Mouse (Mus musculus) limb, embryonic 13.5 days (tissue): ENCODE data around the gene Kif3a. TPM values are rescaled to one million over a fixed set of nuclear protein-coding genes. Genes with fewer than 3 reads are reported as not detected.

ENCODE experiments used
- ATAC-seq: fragments of 200-750 bp; cut with Nextera tagmentation; 2 replicates; pipeline ENCODE4 v1.8.0; 2017; ENCODE audit warnings: low read depth, moderate number of reproducible peaks, moderate TSS enrichment; ENCODE audit not compliant: low FRiP score
- H3K27ac ChIP-seq: fragments of 300-500 bp; sonication (generic); 2 replicates; pipeline ENCODE4 v1.5.1; 2015; ENCODE audit warnings: inconsistent platforms, mild to moderate bottlenecking, moderate library complexity
- H3K27me3 ChIP-seq: fragments of 300-500 bp; sonication (generic); 2 replicates; pipeline ENCODE4 v1.6.1; 2015; ENCODE audit warnings: mild to moderate bottlenecking, inconsistent platforms
- H3K36me3 ChIP-seq: fragments of 300-500 bp; sonication (generic); 2 replicates; pipeline ENCODE4 v1.6.1; 2015; ENCODE audit warnings: inconsistent platforms, mild to moderate bottlenecking, moderate library complexity
- H3K4me1 ChIP-seq: fragments of 300-500 bp; sonication (generic); 2 replicates; pipeline ENCODE4 v1.6.1; 2015; ENCODE audit warnings: inconsistent platforms
- H3K4me2 ChIP-seq: fragments of 300-500 bp; sonication (generic); replicated peaks from 2 replicates; pipeline ENCODE4 v1.6.1; 2015; ENCODE audit warnings: inconsistent platforms, mild to moderate bottlenecking, moderate library complexity
- H3K4me3 ChIP-seq: fragments of 300-500 bp; sonication (generic); 2 replicates; pipeline ENCODE4 v1.5.1; 2015; ENCODE audit warnings: moderate library complexity, mild to moderate bottlenecking, inconsistent platforms
- H3K9ac ChIP-seq: fragments of 300-500 bp; sonication (generic); 2 replicates; pipeline ENCODE4 v1.6.1; 2015; ENCODE audit warnings: mild to moderate bottlenecking, inconsistent platforms
- H3K9me3 ChIP-seq: fragments of 300-500 bp; sonication (generic); 2 replicates; pipeline ENCODE4 v1.6.1; 2016; ENCODE audit warnings: inconsistent platforms
- WGBS: fragments of 180-500 bp; shearing (Covaris S2); methylation state at CpG from one replicate; pipeline ENCODE4 v1.1.7; 2015; 5-methylcytosine and 5-hydroxymethylcytosine counted together
- polyA plus RNA-seq: library from polyadenylated mRNA; unstranded; fragments of >200 nt; fragmentation: Nextera tagmentation; extraction: Ambion mirVana; gene quantifications from 2 replicates; pipeline ENCODE4 v1.2.1, GENCODE M21; 2015

Kif3a gene
- polyA plus RNA-seq, 1 experiment from 2014 or later = 105 TPM

DNA sequence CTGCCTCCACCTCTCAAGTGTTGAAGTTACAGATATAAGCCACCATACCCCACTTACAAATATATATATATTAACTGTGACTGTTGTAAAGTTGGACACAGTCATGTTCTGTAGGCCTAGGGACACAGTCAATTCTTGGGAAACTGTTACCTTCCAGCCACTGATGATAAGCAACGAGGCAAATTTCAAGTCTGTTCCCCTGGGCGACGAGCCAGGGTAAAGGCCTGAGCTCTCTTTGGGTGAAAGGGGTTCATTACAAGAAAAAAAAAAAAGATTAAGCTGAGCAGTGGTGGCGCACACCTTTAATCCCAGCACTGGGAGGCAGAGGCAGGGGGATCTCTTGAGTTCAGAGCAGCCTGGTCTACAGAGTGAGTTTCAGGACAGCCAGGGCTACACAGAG, 52.9 kb downstream of the Kif3a start:
- Histone ChIP-seq H3K36me3 (no peaks in the 10 kb centered on the region), H3K4me2 (no peak overlapping the region), H3K27me3 (no peaks in the 10 kb centered on the region), H3K4me3 (no peak overlapping the region), H3K9me3 (no peaks in the 10 kb centered on the region), H3K27ac (no peak overlapping the region), H3K4me1 (no peaks in the 10 kb centered on the region), H3K9ac (no peak overlapping the region)
- ATAC-seq = no peak
- WGBS = 91% methylated on average over 4 of the region's 4 CpGs

- no peaks in the 10 kb centered on the region for H3K9me3 ChIP-seq
- no peak for ATAC-seq
- 89% methylated on average over 11 of the region's 11 CpGs for WGBS
These were observed 54.6 kb downstream of the Kif3a start for GRCm38 (mm10) chr11:53621582-53622439.

GRCm38 (mm10) chr11:53622440-53622806, 55.2 kb downstream of the Kif3a start:
- H3K27ac ChIP-seq = no peak overlapping the region
- no peak overlapping the region for H3K9ac ChIP-seq
- H3K27me3 ChIP-seq = no peaks in the 10 kb centered on the region
- H3K4me3 ChIP-seq = no peak overlapping the region
- WGBS = 58% methylated on average over 6 of the region's 6 CpGs
- no peak for ATAC-seq
- H3K36me3 ChIP-seq = no peaks in the 10 kb centered on the region
- no peak overlapping the region for H3K4me2 ChIP-seq
- no peaks in the 10 kb centered on the region for H3K9me3 ChIP-seq
- no peaks in the 10 kb centered on the region for H3K4me1 ChIP-seq

More at GRCm38 (mm10) chr11:53621582-53622439, 54.6 kb downstream of the Kif3a start:
- H3K4me1 ChIP-seq = no peaks in the 10 kb centered on the region
- no peak overlapping the region for H3K4me3 ChIP-seq
- no peaks in the 10 kb centered on the region for H3K36me3 ChIP-seq
- no peak overlapping the region for H3K4me2 ChIP-seq
- no peak overlapping the region for H3K27ac ChIP-seq
- no peaks in the 10 kb centered on the region for H3K27me3 ChIP-seq
- H3K9ac ChIP-seq = no peak overlapping the region

- Histone ChIP-seq H3K27ac (no peak overlapping the region), H3K4me1 (no peaks in the 10 kb centered on the region), H3K4me3 (no peak overlapping the region), H3K36me3 (no peaks in the 10 kb centered on the region), H3K4me2 (no peak overlapping the region), H3K9me3 (no peaks in the 10 kb centered on the region), H3K27me3 (no peaks in the 10 kb centered on the region), H3K9ac (no peak overlapping the region)
- no peak for ATAC-seq
- WGBS = 88% methylated on average over 9 of the region's 9 CpGs
These were observed 56.4 kb downstream of the Kif3a start for GRCm38 (mm10) chr11:53623573-53623972.

- no peak overlapping the region for H3K27ac ChIP-seq
- H3K9ac ChIP-seq = no peak overlapping the region
- no peaks in the 10 kb centered on the region for H3K9me3 ChIP-seq
- H3K36me3 ChIP-seq = no peaks in the 10 kb centered on the region
- H3K27me3 ChIP-seq = no peaks in the 10 kb centered on the region
- H3K4me1 ChIP-seq = no peaks in the 10 kb centered on the region
- no peak for ATAC-seq
- no peak overlapping the region for H3K4me3 ChIP-seq
- WGBS = 91% methylated on average over 2 of the region's 2 CpGs
- no peak overlapping the region for H3K4me2 ChIP-seq
These were observed 56.9 kb downstream of the Kif3a start for GRCm38 (mm10) chr11:53624124-53624523.

DNA sequence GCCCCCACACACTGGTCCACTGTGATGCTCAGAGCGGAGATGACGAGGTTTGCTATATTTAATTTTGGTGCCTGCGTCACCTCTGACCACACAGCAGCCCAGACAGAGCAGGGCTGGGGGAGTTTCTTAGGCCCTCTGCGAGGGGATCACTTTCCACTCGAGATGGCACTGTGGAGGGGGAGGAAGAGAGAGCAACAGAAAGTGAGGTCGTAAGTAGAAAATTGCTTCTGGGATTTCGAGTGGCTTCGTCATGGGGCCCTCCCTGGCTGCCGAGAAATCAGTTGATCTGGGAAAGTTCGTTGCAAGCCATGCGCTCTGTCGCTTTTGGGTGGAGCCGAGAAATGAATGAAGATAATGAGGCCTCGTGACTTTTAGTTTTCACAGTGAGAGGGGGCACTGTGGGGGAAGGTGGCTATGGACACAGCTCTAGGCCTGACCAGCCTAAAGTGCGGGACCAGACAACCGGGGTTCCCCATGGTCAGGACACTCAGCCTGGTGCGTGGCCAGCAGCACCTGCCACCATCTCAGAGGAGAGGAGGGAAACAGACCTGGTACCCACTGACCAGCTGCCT, 59.7 kb downstream of the Kif3a start:
- 71% methylated on average over 17 of the region's 17 CpGs for WGBS

DNA sequence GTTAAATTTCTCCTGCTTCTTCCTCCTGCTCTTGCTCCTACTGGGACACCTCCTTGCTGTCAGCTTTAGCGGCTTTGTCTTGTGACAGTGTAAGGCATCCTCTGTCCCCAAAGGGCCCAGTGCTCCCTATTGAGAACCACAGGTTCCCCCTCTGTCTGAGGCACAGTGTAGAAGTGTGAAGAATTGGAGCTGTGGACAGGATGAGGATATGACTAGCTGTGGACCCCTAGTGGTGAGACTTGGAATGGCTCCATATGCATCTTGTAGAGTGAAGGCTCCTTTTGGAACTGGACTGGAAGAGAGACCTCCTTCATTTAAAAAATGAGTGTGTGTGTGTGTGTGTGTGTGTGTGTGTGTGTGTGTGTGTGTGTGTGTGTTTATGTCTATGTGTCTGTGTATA, 60.7 kb downstream of the Kif3a start:
- Histone ChIP-seq H3K9ac (no peak overlapping the region), H3K4me3 (no peak overlapping the region), H3K27me3 (no peaks in the 10 kb centered on the region), H3K27ac (no peak overlapping the region), H3K4me2 (no peak overlapping the region), H3K4me1 (no peaks in the 10 kb centered on the region), H3K36me3 (no peaks in the 10 kb centered on the region), H3K9me3 (no peaks in the 10 kb centered on the region)
- peak; percentile 69; the same call in 1 of the 2 replicates for ATAC-seq
- WGBS = 18% methylated on average over 1 of the region's 1 CpGs

More for the DNA sequence above, 59.7 kb downstream of the Kif3a start:
- peak overlapping the region; percentile 39; the same call in 1 of the 2 replicates for H3K9ac ChIP-seq
- no peak for ATAC-seq
- no peak overlapping the region for H3K4me2 ChIP-seq
- no peaks in the 10 kb centered on the region for H3K36me3 ChIP-seq
- no peak overlapping the region for H3K4me3 ChIP-seq
- no peak overlapping the region for H3K27ac ChIP-seq
- no peaks in the 10 kb centered on the region for H3K27me3 ChIP-seq
- no peaks in the 10 kb centered on the region for H3K4me1 ChIP-seq
- no peaks in the 10 kb centered on the region for H3K9me3 ChIP-seq

DNA sequence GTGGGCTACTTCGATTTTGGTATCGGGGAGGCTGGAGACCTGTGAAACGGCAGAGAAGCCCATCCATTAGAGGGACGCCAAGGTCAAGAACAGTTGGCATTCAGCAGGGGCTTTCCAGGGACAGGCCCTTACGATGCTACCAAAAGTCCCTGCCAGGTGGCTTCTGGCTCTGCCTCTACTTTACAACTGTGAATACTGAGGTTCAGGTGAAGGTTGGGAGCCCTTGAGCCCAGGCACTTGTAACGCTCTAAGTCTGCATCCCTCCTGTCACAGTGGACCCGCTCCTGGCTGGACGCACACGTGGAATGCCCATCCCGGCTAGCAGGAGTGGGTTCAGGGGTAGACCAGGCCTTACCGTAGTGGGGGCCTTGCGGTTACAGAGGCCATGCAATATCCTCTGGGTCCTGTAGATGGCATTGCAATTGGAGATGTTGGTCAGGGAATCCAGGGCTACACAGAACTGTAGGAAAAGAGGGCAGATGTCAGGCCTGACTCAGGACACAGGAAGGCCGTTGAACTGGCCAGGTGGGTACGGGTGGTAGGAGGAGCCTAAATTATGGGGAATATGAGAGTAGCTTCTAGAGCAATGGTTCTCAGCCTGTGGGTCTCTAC, 65.0 kb downstream of the Kif3a start:
- WGBS = 71% methylated on average over 14 of the region's 14 CpGs
- Histone ChIP-seq H3K9me3 (no peaks in the 10 kb centered on the region), H3K27ac (no peak overlapping the region), H3K9ac (no peak overlapping the region), H3K36me3 (no peaks in the 10 kb centered on the region), H3K4me1 (peaks cover 15% of the 10 kb centered on the region), H3K27me3 (peaks cover 8% of the 10 kb centered on the region), H3K4me3 (no peak overlapping the region), H3K4me2 (no peak overlapping the region)
- no peak for ATAC-seq

DNA sequence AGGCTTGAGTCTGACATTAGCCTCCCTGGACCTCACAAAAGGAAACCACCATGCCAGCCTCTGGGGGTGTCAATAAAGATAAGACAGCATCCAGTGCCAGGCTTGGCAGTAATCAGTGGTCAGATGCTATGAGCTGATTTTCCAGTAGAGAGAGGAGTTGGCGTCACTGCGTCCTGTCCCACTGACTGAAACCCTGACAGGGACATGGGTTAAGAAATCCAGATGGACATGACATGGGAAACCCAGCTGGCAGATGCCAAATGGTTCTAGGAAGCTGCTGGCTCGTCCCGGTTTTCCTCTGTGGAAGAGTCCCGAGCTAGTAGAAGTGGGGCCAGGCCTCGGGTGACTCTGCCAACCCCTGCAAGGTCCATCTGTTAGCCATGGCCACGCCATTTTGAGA, 66.5 kb downstream of the Kif3a start:
- Histone ChIP-seq H3K36me3 (no peaks in the 10 kb centered on the region), H3K4me2 (no peak overlapping the region), H3K4me1 (peaks cover 18% of the 10 kb centered on the region), H3K9me3 (no peaks in the 10 kb centered on the region), H3K27ac (no peak overlapping the region), H3K9ac (no peak overlapping the region), H3K4me3 (no peak overlapping the region), H3K27me3 (peaks cover 8% of the 10 kb centered on the region)
- ATAC-seq = no peak
- WGBS = 81% methylated on average over 7 of the region's 7 CpGs

GRCm38 (mm10) chr11:53634556-53634955, 67.4 kb downstream of the Kif3a start, which contains the start of gene Il13:
TSS of gene Il13 (minus strand) at chr11:53634702.
- no peak within 1 kb of the TSS for H3K4me3 ChIP-seq
- H3K9me3 ChIP-seq = no peaks in the 10 kb centered on the region
- no peak within 1 kb of the TSS for H3K9ac ChIP-seq
- H3K27ac ChIP-seq = no peak within 1 kb of the TSS
- H3K4me2 ChIP-seq = no peak within 1 kb of the TSS
- H3K27me3 ChIP-seq = peaks cover 8% of the 10 kb centered on the region
- H3K4me1 ChIP-seq = peaks cover 18% of the 10 kb centered on the region
- WGBS = 90% methylated on average over 8 of the region's 8 CpGs
- ATAC-seq = no peak
- no peaks in the 10 kb centered on the region for H3K36me3 ChIP-seq

DNA sequence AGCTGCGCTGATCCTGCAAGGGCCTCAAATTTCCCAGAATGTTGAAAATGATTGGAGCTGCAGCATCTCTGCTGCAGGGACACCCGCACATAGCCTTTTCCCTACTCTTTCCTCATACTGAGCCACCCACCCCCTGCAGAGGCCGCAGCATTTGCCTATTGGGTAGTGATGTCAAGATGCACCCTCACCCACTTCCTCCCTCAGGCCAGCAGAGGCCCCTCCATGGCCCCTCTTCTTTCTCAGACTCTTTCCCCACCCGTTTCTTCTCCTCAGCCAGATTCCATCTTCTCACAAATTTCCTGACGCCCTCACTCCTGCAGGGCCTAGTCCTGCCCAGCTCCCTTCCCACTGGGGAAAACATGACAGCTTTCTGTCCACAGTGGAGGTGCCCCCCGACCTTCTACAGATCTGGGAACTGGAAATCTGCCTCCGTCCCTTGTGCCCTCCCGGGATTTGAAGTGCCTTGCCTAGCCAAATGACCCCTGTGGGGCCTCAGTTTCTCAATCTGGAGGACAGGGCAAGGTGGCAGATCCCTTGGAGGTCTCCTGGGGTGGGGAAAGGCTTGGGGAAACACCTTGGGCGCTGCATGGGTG, 68.5 kb downstream of the Kif3a start:
- peak overlapping the region; percentile 80 for H3K4me2 ChIP-seq
- no peaks in the 10 kb centered on the region for H3K36me3 ChIP-seq
- WGBS = 47% methylated on average over 9 of the region's 9 CpGs
- H3K27ac ChIP-seq = no peak overlapping the region
- peaks cover 8% of the 10 kb centered on the region for H3K27me3 ChIP-seq
- H3K4me1 ChIP-seq = peaks cover 18% of the 10 kb centered on the region
- no peaks in the 10 kb centered on the region for H3K9me3 ChIP-seq
- peak overlapping the region; percentile 61 for H3K9ac ChIP-seq
- H3K4me3 ChIP-seq = peak overlapping the region; percentile 43
- no peak for ATAC-seq

DNA sequence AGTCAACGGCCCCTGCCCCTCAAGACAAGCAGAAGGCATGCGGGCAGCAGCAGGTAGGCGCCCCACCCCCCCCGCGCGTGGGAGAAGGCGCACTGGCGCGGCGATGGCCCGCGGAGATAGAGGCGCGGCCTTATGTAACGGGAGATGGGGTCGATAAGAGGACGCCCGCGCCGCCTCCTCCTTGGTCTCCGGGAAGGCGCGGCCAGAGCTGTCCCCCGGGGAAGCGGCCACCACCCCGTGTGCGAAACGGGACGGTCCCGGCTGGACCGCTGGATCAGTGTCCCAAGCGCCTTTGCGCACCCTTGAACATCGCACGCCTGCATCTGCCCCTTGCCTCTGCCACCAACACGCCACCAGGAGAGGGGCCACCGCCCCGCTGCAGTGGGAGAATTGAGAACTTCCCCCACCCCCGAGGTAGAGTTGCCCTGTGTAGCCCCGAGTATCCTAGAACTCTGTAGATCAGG, 69.0 kb downstream of the Kif3a start:
- peaks cover 18% of the 10 kb centered on the region for H3K4me1 ChIP-seq
- H3K9ac ChIP-seq = peak overlapping the region; percentile 61
- H3K4me3 ChIP-seq = peak overlapping the region; percentile 43
- no peaks in the 10 kb centered on the region for H3K9me3 ChIP-seq
- peaks cover 8% of the 10 kb centered on the region for H3K27me3 ChIP-seq
- H3K27ac ChIP-seq = no peak overlapping the region
- ATAC-seq = no peak
- H3K36me3 ChIP-seq = no peaks in the 10 kb centered on the region
- WGBS = 2% methylated on average over 39 of the region's 40 CpGs
- peak overlapping the region; percentile 80 for H3K4me2 ChIP-seq
